Mouse (Mus musculus) stomach, postnatal 0 days (tissue): ENCODE measurements around the gene Shld2. TPM values are rescaled to one million over a fixed set of nuclear protein-coding genes. Genes with fewer than 3 reads are reported as not detected.
A peak's percentile ranks its signal among the peaks of the same experiment; 100 is the strongest.

Source experiments
- ATAC-seq: fragments of 200-750 bp; cut with Nextera tagmentation; 2 replicates; pipeline ENCODE4 v1.8.0; 2017; ENCODE audit not compliant: low FRiP score, low TSS enrichment
- DNase-seq: peaks from one replicate; pipeline ENCODE4 v3.0.0-alpha.2; 2016; ENCODE audit warnings: low spot score
- H3K27ac ChIP-seq: fragments of 300-500 bp; sonication (generic); replicated peaks from 2 replicates; pipeline ENCODE4 v1.5.1; 2014; ENCODE audit warnings: mild to moderate bottlenecking, control low read depth
- H3K27me3 ChIP-seq: fragments of 300-500 bp; sonication (generic); 2 replicates; pipeline ENCODE4 v1.6.1; 2014; ENCODE audit warnings: low read length; ENCODE audit not compliant: control insufficient read depth, insufficient read depth
- H3K36me3 ChIP-seq: fragments of 300-500 bp; sonication (generic); 2 replicates; pipeline ENCODE4 v1.6.1; 2014; ENCODE audit warnings: low read length, mixed read lengths; ENCODE audit not compliant: control insufficient read depth, insufficient read depth
- H3K4me1 ChIP-seq: fragments of 300-500 bp; sonication (generic); replicated peaks from 2 replicates; pipeline ENCODE4 v1.6.1; 2014; ENCODE audit warnings: antibody characterized with exemption; ENCODE audit not compliant: control insufficient read depth, insufficient read depth
- H3K4me2 ChIP-seq: fragments of 300-500 bp; sonication (generic); replicated peaks from 2 replicates; pipeline ENCODE4 v1.6.1; 2014; ENCODE audit warnings: low read depth, mild to moderate bottlenecking, control low read depth, moderate library complexity
- H3K4me3 ChIP-seq: fragments of 300-500 bp; sonication (generic); 2 replicates; pipeline ENCODE4 v1.5.1; 2014; ENCODE audit warnings: low read depth, low read length, control low read depth
- H3K9ac ChIP-seq: fragments of 300-500 bp; sonication (generic); 2 replicates; pipeline ENCODE4 v1.6.1; 2014; ENCODE audit warnings: mild to moderate bottlenecking, low read length, control low read depth, mixed read lengths
- H3K9me3 ChIP-seq: fragments of 300-500 bp; sonication (generic); 2 replicates; pipeline ENCODE4 v1.6.1; 2016; ENCODE audit warnings: low read length; ENCODE audit not compliant: control insufficient read depth
- CTCF ChIP-seq: IDR thresholded peaks from 2 replicates; pipeline ENCODE4 v1.5.1; 2016; ENCODE audit warnings: antibody characterized with exemption, low read depth, mild to moderate bottlenecking, moderate library complexity
- EP300 ChIP-seq: optimal IDR thresholded peaks from 2 replicates; pipeline ENCODE3; 2016; ENCODE audit warnings: antibody characterized with exemption
- WGBS: fragments of 180-500 bp; shearing (Covaris S2); extraction: QIAGEN DNeasy Blood & Tissue Kit; methylation state at CpG from one replicate; pipeline ENCODE4 v1.1.7; 2014; 5-methylcytosine and 5-hydroxymethylcytosine counted together
- polyA plus RNA-seq: library from polyadenylated mRNA; unstranded; fragments of >200 nt; fragmentation: Nextera tagmentation; extraction: Ambion mirVana; gene quantifications from 2 replicates; pipeline ENCODE4 v1.2.1, GENCODE M21; 2015

Shld2 gene
- polyA plus RNA-seq, 1 experiment from 2014 or later: 4.1 TPM

GRCm38 (mm10) chr14:34240676-34241075, 69.6 kb downstream of the Shld2 start:
- H3K9me3 ChIP-seq: no peaks in the 10 kb centered on the region
- ATAC-seq: peak; percentile 56; the same call in 1 of the 2 replicates
- no peak overlapping the region for H3K4me3 ChIP-seq
- no peak overlapping the region for H3K4me2 ChIP-seq
- H3K36me3 ChIP-seq: no peaks in the 10 kb centered on the region
- no peaks in the 10 kb centered on the region for H3K4me1 ChIP-seq
- H3K27me3 ChIP-seq: no peaks in the 10 kb centered on the region
- 47% methylated on average over 6 of the region's 6 CpGs for WGBS
- H3K27ac ChIP-seq: no peak overlapping the region
- no peak for TF ChIP-seq EP300
- TF ChIP-seq CTCF: no peak
- peak; percentile 37 for DNase-seq
- H3K9ac ChIP-seq: no peak overlapping the region

- WGBS: 57% methylated on average over 10 of the region's 10 CpGs
- H3K27ac ChIP-seq: no peak overlapping the region
- H3K4me1 ChIP-seq: no peaks in the 10 kb centered on the region
- H3K9ac ChIP-seq: no peak overlapping the region
- H3K4me3 ChIP-seq: no peak overlapping the region
- no peaks in the 10 kb centered on the region for H3K36me3 ChIP-seq
- no peaks in the 10 kb centered on the region for H3K9me3 ChIP-seq
- no peaks in the 10 kb centered on the region for H3K27me3 ChIP-seq
- no peak for DNase-seq
- no peak for ATAC-seq
- TF ChIP-seq EP300: no peak
- TF ChIP-seq CTCF: no peak
- H3K4me2 ChIP-seq: no peak overlapping the region
Observed at GRCm38 (mm10) chr14:34240263-34240662, 70.0 kb downstream of the Shld2 start.

- Histone ChIP-seq H3K9me3 (no peaks in the 10 kb centered on the region), H3K4me1 (no peaks in the 10 kb centered on the region), H3K36me3 (no peaks in the 10 kb centered on the region), H3K4me2 (peak overlapping the region; percentile 60), H3K27ac (no peak overlapping the region), H3K27me3 (no peaks in the 10 kb centered on the region), H3K9ac (peak overlapping the region; percentile 38), H3K4me3 (peak overlapping the region; percentile 31; the same call in 1 of the 2 replicates)
- no peak for TF ChIP-seq EP300
- TF ChIP-seq CTCF: peak; percentile 97
- ATAC-seq: peak; percentile 98
- peak; percentile 82 for DNase-seq
- WGBS: 8% methylated on average over 16 of the region's 16 CpGs
Observed at GRCm38 (mm10) chr14:34234630-34235380, 75.5 kb downstream of the Shld2 start.

- DNase-seq: no peak
- Histone ChIP-seq H3K9ac (no peak overlapping the region), H3K9me3 (no peaks in the 10 kb centered on the region), H3K27ac (no peak overlapping the region), H3K27me3 (no peaks in the 10 kb centered on the region), H3K36me3 (no peaks in the 10 kb centered on the region), H3K4me2 (no peak overlapping the region), H3K4me3 (no peak overlapping the region), H3K4me1 (no peaks in the 10 kb centered on the region)
- no peak for ATAC-seq
- TF ChIP-seq CTCF: no peak
- TF ChIP-seq EP300: no peak
- WGBS: 73% methylated on average over 3 of the region's 4 CpGs
Observed at GRCm38 (mm10) chr14:34233846-34234245, 76.4 kb downstream of the Shld2 start.

- TF ChIP-seq EP300: no peak
- no peak for TF ChIP-seq CTCF
- DNase-seq (no peak), ATAC-seq (no peak)
- H3K4me2 ChIP-seq: no peak overlapping the region
- no peaks in the 10 kb centered on the region for H3K4me1 ChIP-seq
- WGBS: 81% methylated on average over 9 of the region's 9 CpGs
- H3K27ac ChIP-seq: no peak overlapping the region
- no peak overlapping the region for H3K4me3 ChIP-seq
- H3K27me3 ChIP-seq: no peaks in the 10 kb centered on the region
- no peaks in the 10 kb centered on the region for H3K9me3 ChIP-seq
- no peaks in the 10 kb centered on the region for H3K36me3 ChIP-seq
- H3K9ac ChIP-seq: no peak overlapping the region
Observed at GRCm38 (mm10) chr14:34232866-34233680, 77.2 kb downstream of the Shld2 start.

GRCm38 (mm10) chr14:34232340-34232739, 78.0 kb downstream of the Shld2 start:
- H3K27me3 ChIP-seq: no peaks in the 10 kb centered on the region
- no peak overlapping the region for H3K4me2 ChIP-seq
- no peaks in the 10 kb centered on the region for H3K4me1 ChIP-seq
- TF ChIP-seq CTCF (no peak), EP300 (no peak)
- no peaks in the 10 kb centered on the region for H3K9me3 ChIP-seq
- no peaks in the 10 kb centered on the region for H3K36me3 ChIP-seq
- H3K9ac ChIP-seq: no peak overlapping the region
- ATAC-seq: no peak
- DNase-seq: no peak
- no peak overlapping the region for H3K27ac ChIP-seq
- 68% methylated on average over 7 of the region's 7 CpGs for WGBS
- H3K4me3 ChIP-seq: no peak overlapping the region
